Mouse (Mus musculus) ES-E14 (cell line): Measurements from ENCODE around the gene Plek2.

Source experiments
- ZC3H11A ChIP-seq: IDR thresholded peaks from 2 replicates; pipeline ENCODE4 v1.6.1; 2012; ENCODE audit warnings: low read depth, mild to moderate bottlenecking, inconsistent platforms, low read length, borderline replicate concordance
- ZNF384 ChIP-seq: IDR thresholded peaks from 2 replicates; pipeline ENCODE4 v1.6.1; 2012; ENCODE audit warnings: low read depth, low read length, inconsistent platforms

GRCm38 (mm10) chr12:78916278-78916677 lies 9.5 kb upstream of the Plek2 start:
- TF ChIP-seq ZC3H11A = peak; percentile 51; the same call in 1 of the 2 replicates
- 0 out of 2 replicates have a peak, but pooled peaks have one; percentile 8 for TF ChIP-seq ZNF384
